Mouse (Mus musculus): ENCODE results near the gene Rhbdl1. TPM values are rescaled to one million over a fixed set of nuclear protein-coding genes. Genes with fewer than 3 reads are reported as not detected.

Gene Rhbdl1
- polyA plus RNA-seq, 1 experiment from 2014 or later = 5.0 TPM

GRCm38 (mm10) chr17:25879261-25879660 lies 42.2 kb upstream of the Rhbdl1 start:
- H3K27me3 ChIP-seq = no peaks in the 10 kb centered on the region
- DNase-seq (ENCODE audit: low read depth, low spot score) (no peak), ATAC-seq (no peak)
- ChIA-PET POLR2A (interaction anchor here (1.4 kb wide), 1 partner anchor 11 kb away, joined by 3 read pairs; the partner anchor contains the start of gene Mcrip2), CTCF (interaction anchor here (0.7 to 1.2 kb wide), 4 partner anchors 11 to 138 kb away, joined by 3 to 4 read pairs (median 3); partner anchors contain the start of gene Mcrip2)
- in situ Hi-C loops (cut with MboI; ENCODE audit: low pct_unique_long_range_greater_than_20kb) = no loop called here
- no peak for TF ChIP-seq CTCF (IDR thresholded peaks at IDR 0.05)

- ChIA-PET CTCF (interaction anchor here (1.2 kb wide), 2 partner anchors 10 to 139 kb away, joined by 3 to 4 read pairs; partner anchors contain the start of gene Mcrip2), POLR2A (interaction anchor here (1.4 kb wide), 1 partner anchor 10 kb away, joined by 3 read pairs; the partner anchor contains the start of gene Mcrip2)
- no peak for TF ChIP-seq CTCF (IDR thresholded peaks at IDR 0.05)
Observed at GRCm38 (mm10) chr17:25878611-25879180, 41.6 kb upstream of the Rhbdl1 start.

GRCm38 (mm10) chr17:25877741-25878610 lies 40.9 kb upstream of the Rhbdl1 start:
- CTCF ChIA-PET = no interaction called here
- no peak for DNase-seq (ENCODE audit: low read depth, low spot score)

More at GRCm38 (mm10) chr17:25878611-25879180, 41.6 kb upstream of the Rhbdl1 start:
- in situ Hi-C loops (cut with MboI; ENCODE audit: low pct_unique_long_range_greater_than_20kb) = no loop called here
- H3K27me3 ChIP-seq = no peaks in the 10 kb centered on the region
- ATAC-seq (no peak), DNase-seq (ENCODE audit: low read depth, low spot score) (no peak)

GRCm38 (mm10) chr17:25877025-25877424 lies 39.9 kb upstream of the Rhbdl1 start:
- DNase-seq (ENCODE audit: low read depth, low spot score) (no peak), ATAC-seq (no peak)
- TF ChIP-seq CTCF (IDR thresholded peaks at IDR 0.05) = no peak
- CTCF ChIA-PET = no interaction called here
- POLR2A ChIA-PET = interaction anchor here (1.4 kb wide), 1 partner anchor 9 kb away, joined by 8 read pairs; the partner anchor contains the start of gene Mcrip2
- H3K27me3 ChIP-seq = no peaks in the 10 kb centered on the region
- in situ Hi-C loops (cut with MboI; ENCODE audit: low pct_unique_long_range_greater_than_20kb) = no loop called here

More at GRCm38 (mm10) chr17:25877741-25878610, 40.9 kb upstream of the Rhbdl1 start:
- no peaks in the 10 kb centered on the region for H3K27me3 ChIP-seq
- in situ Hi-C loops (cut with MboI; ENCODE audit: low pct_unique_long_range_greater_than_20kb) = no loop called here
- POLR2A ChIA-PET = interaction anchor here (1.4 kb wide), 1 partner anchor 10 kb away, joined by 8 read pairs; the partner anchor contains the start of gene Mcrip2
- ATAC-seq = no peak
- TF ChIP-seq CTCF (IDR thresholded peaks at IDR 0.05) = no peak

- ChIA-PET CTCF (no interaction called here), POLR2A (interaction anchor here (1.4 to 1.5 kb wide), 2 partner anchors 8 to 14 kb away, joined by 4 to 8 read pairs; partner anchors contain the start of gene Mcrip2)
- no peaks in the 10 kb centered on the region for H3K27me3 ChIP-seq
- DNase-seq (ENCODE audit: low read depth, low spot score) (no peak), ATAC-seq (no peak)
- no peak for TF ChIP-seq CTCF (IDR thresholded peaks at IDR 0.05)
- in situ Hi-C loops (cut with MboI; ENCODE audit: low pct_unique_long_range_greater_than_20kb) = no loop called here
Observed at GRCm38 (mm10) chr17:25876347-25876915, 39.3 kb upstream of the Rhbdl1 start.

GRCm38 (mm10) chr17:25875171-25876136 lies 38.4 kb upstream of the Rhbdl1 start:
- DNase-seq (ENCODE audit: low read depth, low spot score) = no peak
- ChIA-PET CTCF (interaction anchor here (1.1 kb wide), 1 partner anchor 13 kb away, joined by 4 read pairs; no protein-coding TSS in a partner anchor), POLR2A (interaction anchor here (0.9 to 1.7 kb wide), 5 partner anchors 13 to 47 kb away, joined by 3 to 5 read pairs (median 4); partner anchors contain the start of genes Jmjd8 and Wdr90)
- no peaks in the 10 kb centered on the region for H3K27me3 ChIP-seq
- no peak for TF ChIP-seq CTCF (IDR thresholded peaks at IDR 0.05)
- ATAC-seq = peak; percentile 78
- in situ Hi-C loops (cut with MboI; ENCODE audit: low pct_unique_long_range_greater_than_20kb) = no loop called here

GRCm38 (mm10) chr17:25874721-25875170 lies 37.7 kb upstream of the Rhbdl1 start, which contains the start of gene Mettl26:
Gene Mettl26, plus strand, starts transcription at chr17:25875074.
- TF ChIP-seq CTCF (IDR thresholded peaks at IDR 0.05) = no peak
- in situ Hi-C loops (cut with MboI; ENCODE audit: low pct_unique_long_range_greater_than_20kb) = no loop called here
- CTCF ChIA-PET = interaction anchor here (1.1 kb wide), 1 partner anchor 12 kb away, joined by 4 read pairs; no protein-coding TSS in a partner anchor
- no peaks in the 10 kb centered on the region for H3K27me3 ChIP-seq
- POLR2A ChIA-PET = interaction anchor here (0.8 to 1.7 kb wide), 6 partner anchors 10 to 46 kb away, joined by 3 to 4 read pairs (median 4); partner anchors contain the start of genes Jmjd8 and Wdr90
- ATAC-seq (no peak), DNase-seq (ENCODE audit: low read depth, low spot score) (no peak)

GRCm38 (mm10) chr17:25874148-25874720 lies 37.1 kb upstream of the Rhbdl1 start:
- TF ChIP-seq CTCF (IDR thresholded peaks at IDR 0.05) = no peak
- CTCF ChIA-PET = no interaction called here
- DNase-seq (ENCODE audit: low read depth, low spot score) = no peak
- no peak for ATAC-seq
- H3K27me3 ChIP-seq = no peaks in the 10 kb centered on the region
- POLR2A ChIA-PET = interaction anchor here (0.8 to 1.7 kb wide), 4 partner anchors 10 to 46 kb away, joined by 3 to 4 read pairs (median 3); partner anchors contain the start of gene Jmjd8
- in situ Hi-C loops (cut with MboI; ENCODE audit: low pct_unique_long_range_greater_than_20kb) = no loop called here

Data from Patski (cell line).